Mouse (Mus musculus) activated CD4-positive, CD25-positive, alpha-beta regulatory T cell, adult 4 months (primary cell): Measurements from ENCODE around the gene Micu1. TPM values are rescaled to one million over a fixed set of nuclear protein-coding genes. Genes with fewer than 3 reads are reported as not detected.
"Not testable (repeated sequence)": the region's sequence is repeated elsewhere in the genome, so short reads cannot be mapped to it uniquely, and the experiment has no call there.

ENCODE experiments used
- ATAC-seq: one replicate; pipeline ENCODE4 v1.8.0; 2017
- polyA plus RNA-seq, 2 experiments: library from polyadenylated mRNA; unstranded; fragments of 100-300 nt; shearing (Covaris generic); gene quantifications; one replicate each; pipeline ENCODE4 v1.2.1; 2017

Micu1 gene
- polyA plus RNA-seq, 2 experiments from 2014 or later: 37.4 to 44.5 TPM

DNA sequence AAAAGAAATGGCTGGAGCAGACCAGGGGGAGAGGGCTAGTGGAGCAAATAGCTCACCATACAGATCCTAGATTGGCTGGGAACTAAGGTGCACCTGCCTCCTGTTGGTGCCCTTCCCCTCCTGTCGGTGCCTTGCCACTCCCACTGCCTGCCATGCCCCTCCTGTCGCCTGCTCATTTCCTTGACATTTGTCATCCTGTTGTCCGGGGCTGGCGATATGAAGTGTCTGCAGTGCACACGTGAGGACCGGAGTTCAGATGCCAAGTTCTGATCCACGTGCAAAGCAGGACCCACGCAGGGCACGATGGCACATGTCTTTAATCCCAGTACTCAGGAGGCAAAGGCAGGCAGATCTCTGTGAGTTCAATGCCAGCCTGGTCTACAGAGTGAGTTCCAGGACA lies 158.4 kb downstream of the Micu1 start:
- ATAC-seq: no peak

DNA sequence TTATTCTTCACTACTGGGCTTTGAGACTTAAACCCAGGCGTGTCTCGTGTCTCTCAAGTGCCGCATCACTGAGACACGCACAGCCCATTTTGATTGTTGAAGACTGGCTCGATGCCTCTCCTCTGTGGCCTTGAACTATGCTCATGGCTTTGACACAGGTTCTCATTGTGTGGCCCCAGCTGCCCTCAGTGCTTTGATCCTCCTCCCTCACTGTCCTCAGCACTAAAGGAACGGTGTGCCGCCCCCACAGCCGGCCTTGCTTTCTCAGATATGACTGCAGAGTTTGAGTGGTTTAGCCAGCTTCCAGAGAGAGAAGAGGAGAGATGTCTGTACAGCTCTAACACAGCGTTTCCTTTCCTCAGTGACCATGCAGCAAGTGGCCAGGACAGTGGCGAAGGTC lies 158.9 kb downstream of the Micu1 start:
- ATAC-seq: no peak

DNA sequence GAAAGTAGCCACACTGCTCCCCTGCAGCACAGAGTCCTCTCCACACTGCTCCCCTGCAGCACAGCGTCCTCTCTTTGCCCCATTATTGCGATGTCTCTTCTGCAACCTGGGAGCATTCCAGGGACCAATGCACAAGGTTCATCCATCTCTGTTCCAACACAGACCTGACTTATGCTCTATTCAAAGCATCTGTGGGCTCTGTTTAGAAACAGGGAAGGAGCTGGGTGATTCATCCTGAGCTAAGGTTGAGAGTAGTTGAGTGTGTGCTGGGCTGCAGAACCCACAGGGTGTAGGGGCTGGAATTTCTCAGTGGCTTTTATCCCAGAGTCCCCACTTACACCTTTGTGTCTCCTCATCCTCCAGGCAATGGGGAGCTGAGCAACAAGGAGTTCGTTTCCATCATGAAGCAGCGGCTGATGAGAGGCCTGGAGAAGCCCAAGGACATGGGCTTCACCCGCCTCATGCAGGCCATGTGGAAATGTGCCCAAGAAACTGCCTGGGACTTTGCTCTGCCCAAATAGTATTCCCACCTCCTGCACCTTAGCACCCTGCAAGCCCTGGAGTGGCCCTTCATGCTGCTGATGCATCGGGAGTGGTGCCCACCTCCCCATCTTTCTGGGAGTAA lies 160.7 kb downstream of the Micu1 start:
- ATAC-seq: no peak

DNA sequence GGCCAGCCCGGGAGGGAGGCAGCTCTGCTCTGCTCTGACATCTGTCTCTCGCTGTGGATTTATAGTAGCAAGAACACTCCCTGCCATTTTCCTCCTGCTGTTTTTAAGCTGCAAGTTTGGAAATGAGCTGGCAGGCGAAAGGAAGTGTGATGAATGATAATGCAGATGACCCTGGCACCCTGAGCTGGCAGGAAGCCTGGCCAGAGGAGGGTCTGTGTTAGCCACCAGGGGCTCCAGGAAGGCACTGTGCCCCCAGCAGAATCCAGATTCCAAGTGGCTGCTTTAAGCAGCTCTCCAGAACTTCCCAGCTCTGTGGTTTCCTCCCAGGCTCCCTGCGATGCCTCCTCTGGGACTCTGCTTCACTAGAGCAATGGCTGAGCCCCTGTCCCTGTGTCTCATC lies 161.3 kb downstream of the Micu1 start:
- ATAC-seq: no peak

DNA sequence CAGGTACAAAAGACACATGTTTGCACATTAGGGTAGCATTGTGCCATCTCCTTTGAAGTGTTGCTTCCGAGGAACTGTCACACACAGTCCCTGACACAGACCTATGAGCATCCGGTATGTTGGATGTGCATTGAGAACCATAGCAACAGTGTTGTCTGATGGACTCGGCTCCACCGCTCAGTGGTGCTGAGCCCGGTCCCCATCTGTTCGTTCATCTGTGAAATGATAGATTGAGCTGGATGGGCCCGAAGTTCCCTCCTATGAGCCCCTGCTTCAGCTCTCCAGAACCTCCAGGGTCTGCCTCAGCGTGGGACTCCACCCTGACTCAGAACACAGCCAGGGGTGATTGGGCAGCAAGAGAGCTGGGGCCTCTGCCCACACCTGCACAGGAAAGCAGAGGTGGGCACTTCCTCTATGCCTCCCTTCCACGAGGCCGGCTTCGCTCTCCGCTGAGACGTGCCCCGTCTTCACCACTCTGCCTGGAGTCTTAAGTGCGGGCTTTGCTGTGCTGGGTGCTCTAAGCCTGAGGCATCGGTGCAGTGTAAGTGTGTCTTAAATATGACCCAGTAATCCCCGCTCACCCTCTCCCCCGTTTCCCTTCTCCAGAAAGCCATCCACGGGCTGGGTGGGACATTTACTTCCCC lies 162.1 kb downstream of the Micu1 start:
- peak; percentile 79 for ATAC-seq

DNA sequence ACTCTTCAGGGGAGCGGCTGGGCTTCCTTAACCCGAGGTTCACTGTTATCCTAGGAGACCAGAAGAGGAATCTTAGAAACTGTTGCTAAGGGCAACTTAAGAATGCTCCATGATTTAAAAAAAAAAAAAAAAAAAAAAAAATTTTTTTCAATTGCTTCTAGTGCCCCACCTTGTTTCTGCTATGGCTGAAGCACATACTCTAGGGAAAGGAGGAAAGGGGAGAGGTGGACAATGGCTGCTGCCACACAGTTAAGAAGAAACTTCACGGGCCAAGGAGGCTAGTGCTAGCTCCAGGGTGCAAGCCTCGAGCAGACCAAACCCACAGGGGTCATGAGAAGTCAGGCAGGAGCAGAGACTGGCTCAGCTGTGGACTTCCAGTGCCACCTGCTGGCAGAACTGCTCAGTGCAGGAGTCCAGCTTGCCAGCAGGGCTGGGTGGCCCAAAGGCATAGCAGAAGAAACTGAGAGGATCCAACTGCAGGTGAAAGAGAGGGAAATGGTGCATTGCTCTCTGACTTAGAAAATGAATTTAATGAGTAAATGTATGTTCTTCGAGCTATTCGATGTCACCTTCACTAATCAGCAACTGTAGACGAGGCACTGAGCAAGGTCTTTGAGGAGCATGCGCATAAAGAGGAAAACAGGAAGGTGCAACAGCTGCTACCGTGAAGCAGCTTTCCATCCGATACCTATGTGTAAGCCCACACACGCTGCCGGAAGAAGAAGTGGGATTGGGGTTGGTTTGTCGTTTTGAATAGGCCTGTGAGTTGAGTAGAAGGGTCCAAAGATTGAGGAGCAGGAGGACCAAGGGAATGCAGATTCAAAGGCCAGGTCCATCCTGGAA lies 162.8 kb downstream of the Micu1 start:
- peak; percentile 82 for ATAC-seq

DNA sequence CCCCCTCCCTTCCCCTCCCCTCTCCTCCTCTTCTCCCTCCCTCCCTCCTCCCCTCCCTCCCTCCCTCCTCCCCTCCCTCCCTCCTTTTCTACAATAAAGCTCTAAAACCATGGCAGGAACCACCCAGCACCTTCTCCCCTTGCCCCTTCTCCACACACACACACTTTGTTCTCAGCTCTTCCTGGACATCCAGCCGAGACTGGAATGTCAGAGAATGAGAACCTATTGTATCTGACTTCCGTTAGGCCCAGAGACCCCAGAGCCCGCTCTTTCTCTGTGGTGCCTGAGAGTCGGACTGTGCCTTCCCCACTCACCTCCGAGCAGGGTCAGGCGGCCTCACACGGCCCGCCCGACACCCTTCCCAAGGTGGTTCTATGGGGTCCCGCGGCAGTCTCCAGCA lies 166.0 kb downstream of the Micu1 start:
- ATAC-seq: no peak

DNA sequence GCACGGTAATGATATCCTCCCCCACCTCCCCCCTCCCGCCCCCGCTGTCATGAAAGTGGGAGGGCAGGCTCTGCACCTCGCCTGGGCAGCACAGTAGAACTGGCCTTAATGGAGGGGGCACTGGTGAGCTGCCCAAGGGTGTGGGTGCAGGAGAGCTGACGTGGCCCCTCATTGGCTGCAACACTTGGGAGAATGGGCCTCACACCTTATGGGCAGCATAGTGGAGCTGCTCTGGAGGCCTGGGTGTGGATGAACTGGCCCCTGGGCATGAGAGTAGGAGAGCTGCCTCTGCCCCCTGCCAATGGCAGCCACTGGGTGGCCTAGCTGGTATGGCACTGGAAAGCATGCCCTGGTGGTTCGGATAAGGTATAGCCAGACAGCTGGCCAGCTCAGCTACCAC lies 167.8 kb downstream of the Micu1 start:
- ATAC-seq: no peak

DNA sequence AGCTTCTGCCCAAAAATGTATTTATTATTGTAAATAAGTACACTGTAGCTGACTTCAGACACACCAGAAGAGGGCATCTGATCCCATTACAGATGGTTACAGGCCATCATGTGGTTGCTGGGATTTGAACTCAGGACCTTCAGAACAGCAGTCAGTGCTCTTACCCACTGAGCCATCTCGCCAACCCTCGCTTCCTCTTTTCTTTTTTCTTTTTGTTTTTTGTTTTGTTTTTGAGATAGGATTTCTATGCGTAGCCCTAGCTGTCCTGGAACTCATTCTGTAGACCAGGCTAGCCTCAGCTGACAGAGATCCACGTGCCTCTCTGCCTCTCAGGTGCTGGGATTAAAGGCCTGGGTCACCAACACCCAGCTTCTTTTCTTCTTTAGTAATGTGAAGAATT lies 170.4 kb downstream of the Micu1 start:
- not testable (repeated sequence) for ATAC-seq

DNA sequence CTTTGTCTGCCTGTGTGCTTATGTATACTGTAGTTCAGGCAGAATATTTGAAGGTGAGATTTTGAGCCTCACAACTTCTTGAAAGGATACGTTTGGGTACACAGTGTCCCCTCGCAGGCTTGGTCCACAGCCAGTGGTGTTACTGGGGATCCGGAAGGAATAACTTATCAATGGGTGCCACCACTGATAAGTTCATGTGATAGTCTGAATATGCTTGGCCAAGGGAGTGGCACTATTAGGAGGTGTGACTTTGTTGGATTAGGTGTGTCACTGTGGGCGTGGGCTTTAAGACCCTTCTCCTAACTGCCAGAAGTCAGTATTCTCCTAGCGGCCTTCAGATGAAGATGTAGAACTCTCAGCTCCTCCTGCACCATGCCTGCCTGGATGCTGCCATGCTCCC lies 170.9 kb downstream of the Micu1 start:
- ATAC-seq: no peak

DNA sequence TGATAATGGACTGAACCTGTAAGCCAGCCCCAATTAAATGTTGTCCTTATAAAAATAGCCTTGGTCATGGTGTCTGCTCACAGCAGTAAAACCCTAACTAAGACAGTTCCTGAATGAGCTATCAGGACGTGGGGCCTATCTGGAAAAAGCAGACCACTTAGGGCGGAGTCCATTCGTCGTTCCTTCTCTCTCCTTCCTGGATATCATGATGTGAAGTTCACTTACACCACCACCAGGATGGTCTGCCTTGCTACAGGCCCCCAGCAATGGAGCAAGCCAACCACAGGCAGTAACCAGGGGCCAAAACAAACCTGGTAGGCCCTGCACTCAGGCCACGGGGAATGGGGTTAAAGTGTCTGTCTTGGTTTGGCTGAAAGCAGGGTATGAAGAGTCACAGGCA lies 171.3 kb downstream of the Micu1 start:
- ATAC-seq: no peak

DNA sequence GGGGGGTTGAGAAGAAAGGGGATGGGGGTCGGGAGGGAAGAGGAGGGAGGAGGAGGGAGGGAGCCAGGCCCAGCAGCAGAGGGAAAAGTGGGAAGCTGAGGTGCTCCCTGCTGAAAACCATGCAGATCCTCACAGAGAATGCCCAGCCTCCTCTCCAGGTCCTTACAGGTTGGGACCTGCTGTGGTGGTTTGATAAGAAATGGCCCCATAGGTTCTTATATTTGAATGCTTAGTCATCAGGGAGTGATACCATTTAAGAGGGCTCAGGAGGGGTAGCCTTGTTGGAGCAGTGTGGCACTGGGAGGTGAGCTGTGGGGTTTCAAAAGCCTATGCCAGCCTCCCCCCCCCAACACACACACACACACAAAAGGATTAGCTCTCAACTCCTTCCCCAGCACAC lies 173.1 kb downstream of the Micu1 start:
- no peak for ATAC-seq

DNA sequence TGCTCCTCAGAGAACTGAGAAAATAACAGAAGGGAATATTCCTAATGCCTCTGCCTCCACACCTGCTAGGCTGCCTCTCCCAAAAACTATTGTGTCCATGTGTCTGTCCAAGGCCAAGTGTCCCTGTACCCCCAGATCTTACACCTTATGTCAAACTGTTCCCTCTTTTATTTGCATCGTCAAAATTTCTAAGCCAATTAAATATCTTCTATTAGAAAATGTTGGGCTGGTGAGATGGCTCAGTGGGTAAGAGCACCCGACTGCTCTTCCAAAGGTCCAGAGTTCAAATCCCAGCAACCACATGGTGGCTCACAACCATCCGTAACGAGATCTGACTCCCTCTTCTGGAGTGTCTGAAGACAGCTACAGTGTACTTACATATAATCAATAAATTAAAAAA lies 174.4 kb downstream of the Micu1 start:
- ATAC-seq: not testable (repeated sequence)

DNA sequence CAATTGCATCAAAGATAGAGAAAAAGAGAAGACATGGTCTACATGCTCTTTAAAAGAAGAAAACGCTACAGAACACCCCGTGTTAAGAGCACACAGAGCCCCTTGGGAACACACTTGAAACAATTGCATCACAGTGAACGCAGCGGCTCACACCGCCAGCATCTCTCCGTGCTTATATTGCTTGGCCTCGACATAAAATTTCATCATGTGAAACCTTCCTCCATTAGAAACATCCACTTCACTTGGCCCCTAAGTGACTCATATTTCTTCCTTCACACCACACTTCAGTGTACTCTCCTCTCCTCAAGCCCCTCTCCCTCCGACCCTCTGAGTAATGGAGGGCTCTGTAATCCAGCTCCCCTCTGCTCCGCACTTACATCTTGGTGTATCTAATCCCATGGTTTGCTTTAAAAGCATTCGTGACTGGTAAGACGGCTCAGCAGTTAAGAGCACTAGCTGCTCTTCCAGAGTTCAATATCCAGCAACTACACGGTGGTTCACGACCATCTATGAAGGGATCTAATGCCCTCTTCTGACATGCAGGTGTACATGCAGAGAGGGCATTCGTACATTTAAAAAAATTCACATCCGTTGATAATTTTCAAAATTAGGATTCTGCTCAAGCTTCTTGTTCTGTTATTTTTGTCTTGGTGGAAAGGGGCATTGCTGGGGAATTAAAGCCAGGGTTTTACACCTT lies 175.3 kb downstream of the Micu1 start:
- ATAC-seq: no peak

DNA sequence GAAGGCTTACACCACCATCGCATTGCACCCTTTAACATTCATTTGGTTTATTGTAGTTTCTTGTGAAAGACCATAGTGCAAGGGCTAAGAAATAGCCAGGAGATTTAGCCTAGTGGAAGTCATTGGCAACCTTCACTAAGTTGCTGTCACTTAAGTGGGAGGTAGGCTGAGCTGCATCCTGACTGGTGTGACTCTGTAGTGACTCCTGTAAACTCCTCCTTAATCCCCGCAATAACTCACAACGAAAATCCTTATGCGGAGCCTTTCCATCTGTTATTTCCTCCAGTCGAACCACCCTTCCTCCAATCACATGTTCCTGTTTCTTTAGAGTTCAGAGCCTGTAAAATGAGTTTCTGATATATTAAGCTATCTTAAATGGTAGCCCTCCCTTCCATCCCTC lies 176.5 kb downstream of the Micu1 start:
- peak; percentile 20 for ATAC-seq

DNA sequence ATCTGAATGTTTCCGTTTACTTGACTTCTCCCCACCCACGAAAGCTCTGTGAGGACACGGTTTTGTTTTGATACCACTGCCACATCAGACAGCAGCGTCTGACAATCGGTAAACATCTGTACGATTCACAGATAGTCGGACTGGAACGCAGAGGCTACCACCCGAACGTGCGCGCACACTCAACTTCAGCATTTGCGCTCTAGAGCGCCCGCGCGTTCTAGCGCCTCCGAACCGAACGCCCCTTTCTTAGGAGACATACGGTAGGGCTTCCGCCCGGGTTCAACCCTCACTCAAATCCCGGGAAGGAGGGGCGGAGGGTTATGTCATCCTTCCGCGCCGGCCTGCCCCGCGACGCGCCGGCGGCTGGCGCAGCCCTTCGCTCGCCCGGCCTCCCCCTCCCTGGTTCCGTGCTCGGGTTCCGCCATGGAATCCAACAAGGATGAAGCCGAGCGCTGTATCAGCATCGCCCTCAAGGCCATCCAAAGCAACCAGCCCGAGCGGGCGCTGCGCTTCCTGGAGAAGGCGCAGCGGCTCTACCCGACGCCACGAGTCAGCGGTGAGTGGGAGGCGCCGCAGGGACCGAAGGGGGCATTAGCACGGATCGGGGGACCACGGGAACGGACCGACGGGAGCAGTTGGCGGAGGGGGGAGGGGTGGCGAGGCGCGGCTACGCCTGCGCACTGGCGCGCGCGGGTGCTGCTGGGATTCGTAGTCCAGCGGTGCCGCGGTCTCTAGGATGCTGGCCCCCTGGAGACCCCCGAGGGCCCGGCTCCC lies 177.2 kb downstream of the Micu1 start, which contains the start of gene Dnajb12:
TSS of gene Dnajb12 (plus strand) at position 302 of the 774 bp plus-strand sequence.
- ATAC-seq: peak; percentile 87

DNA sequence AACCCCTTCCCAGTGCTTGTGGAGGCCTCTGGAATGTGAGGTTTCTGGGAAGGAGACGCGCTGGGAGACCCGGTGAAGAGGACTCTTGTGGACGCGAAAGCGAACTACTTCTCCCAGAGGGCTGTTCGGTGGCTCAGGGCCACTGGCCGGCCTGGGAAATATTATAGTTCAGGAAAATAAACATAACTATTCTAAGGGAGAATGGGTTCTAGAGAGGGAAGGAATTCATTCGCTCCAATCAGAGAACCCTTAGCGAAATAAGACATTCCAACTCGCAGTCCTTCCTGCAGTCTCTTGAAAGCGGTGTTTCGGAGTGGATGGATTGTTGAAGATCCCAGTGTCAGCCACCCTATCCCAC lies 177.7 kb downstream of the Micu1 start:
- peak; percentile 4 for ATAC-seq

DNA sequence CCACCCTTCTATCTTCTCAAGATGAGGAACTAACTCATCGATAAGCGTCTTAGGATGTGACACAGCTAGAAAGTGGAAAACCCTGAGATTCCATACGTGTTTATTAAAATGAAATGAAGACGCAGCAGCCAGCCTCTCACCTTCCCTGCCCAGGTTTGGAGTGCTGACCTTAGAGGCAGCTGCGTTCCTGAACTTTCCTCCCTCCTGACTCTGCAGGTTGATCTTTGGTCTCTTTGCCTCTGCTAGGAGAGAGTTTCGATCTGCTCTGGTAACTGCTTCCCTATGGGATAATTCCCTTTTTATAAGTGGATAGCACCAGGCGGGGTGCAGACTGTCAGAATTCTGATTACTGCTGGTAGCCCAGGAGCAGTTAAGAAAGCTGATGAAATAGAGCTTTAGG lies 178.6 kb downstream of the Micu1 start:
- no peak for ATAC-seq

DNA sequence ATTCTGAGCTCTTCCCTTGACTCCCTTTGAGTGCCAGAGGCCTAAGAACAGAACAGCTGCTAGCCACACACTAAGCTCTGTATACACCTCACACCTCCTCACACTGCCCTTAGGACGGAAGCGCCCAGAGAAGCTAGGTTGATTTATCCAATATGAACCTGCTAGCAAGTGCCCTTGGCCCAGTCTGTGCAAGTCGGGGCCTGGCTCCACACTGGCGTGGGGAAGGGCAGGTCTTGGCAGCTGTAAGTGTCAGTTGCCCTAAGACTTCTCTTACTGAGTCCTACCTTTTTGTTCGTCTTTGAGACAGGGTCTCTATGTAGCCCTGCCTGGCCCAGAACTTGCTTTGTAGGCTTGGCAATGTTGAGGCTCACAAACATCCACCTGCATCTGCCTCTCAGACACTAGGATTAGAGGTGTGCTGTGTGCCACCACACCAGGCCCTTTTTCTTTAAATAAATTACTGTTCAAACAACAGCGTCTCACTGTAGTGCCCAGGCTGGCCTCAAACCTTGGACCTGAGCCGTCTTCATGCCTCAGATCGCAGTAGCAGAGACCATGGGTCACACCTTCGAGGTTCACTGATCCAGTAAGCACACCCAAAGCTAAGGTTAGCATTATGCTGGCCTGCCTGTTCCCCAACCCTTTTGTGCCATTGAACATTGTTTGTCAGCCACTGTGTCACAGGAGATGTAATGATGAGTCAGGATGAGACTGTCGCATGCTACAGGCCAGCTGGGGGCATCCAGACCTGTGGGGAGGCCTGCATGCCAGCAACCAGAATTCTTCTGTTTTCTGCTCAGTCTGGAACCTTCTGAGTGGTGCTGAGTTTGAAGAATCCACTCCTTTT lies 182.3 kb downstream of the Micu1 start:
- no peak for ATAC-seq

DNA sequence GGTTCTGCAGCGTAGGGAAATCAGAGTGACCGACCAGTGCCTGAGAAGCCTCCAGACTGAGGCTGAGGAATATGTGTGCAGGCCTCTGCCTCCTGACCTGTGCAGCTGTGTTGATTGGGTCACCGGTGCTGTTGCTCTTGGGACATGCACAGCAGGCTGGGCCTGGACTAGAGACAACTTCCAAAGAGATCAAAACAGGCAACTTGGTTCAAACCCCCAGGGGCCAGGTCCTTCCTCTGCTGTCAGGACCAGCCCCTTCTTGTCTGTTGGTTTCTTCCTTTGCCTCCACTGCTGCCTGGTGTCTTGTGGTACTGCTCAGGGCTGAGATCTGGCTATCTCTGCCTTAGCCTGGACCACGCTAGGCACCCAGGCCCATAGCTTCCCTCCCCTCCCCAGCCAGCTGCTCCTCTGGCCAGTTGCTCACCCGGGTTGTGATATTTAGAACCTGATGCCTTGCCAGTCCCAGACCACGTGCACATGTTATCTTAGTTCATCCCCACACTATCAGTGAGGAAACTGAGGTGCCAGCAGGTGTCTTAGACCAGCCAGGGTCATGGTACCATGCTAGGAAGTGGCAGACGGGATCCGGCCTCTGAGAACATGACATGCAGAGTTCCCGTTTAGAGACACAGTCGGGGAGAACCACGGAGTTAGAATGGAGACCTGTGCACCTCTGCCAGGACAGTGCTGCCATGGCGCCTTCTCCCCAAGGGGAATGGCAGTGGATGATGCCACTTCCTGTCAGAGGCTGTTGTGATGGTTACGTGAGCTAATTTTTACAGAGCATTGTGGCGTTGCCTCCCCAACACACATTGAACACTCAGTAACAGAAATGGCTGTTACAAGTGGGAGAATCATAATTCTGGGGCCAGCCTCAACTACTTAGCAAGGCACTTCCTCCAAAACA lies 183.2 kb downstream of the Micu1 start:
- ATAC-seq: peak; percentile 87
